Mouse (Mus musculus) midbrain, embryonic 14.5 days (tissue): ENCODE results near the gene Gm21887. TPM values are rescaled to one million over a fixed set of nuclear protein-coding genes. Genes with fewer than 3 reads are reported as not detected.
"Not testable (repeated sequence)": the region's sequence is repeated elsewhere in the genome, so short reads cannot be mapped to it uniquely, and the experiment has no call there.

Experiments
- ATAC-seq: fragments of 200-750 bp; cut with Nextera tagmentation; 2 replicates; pipeline ENCODE4 v1.8.0; 2017; ENCODE audit warnings: moderate number of reproducible peaks, moderate library complexity; ENCODE audit not compliant: low FRiP score, low TSS enrichment
- DNase-seq: peaks from one replicate; pipeline ENCODE4 v3.0.0-alpha.2; 2015
- H3K27ac ChIP-seq: fragments of 300-500 bp; sonication (generic); replicated peaks from 2 replicates; pipeline ENCODE4 v1.5.1; 2014; ENCODE audit warnings: mild to moderate bottlenecking, low read depth, low read length, moderate library complexity
- H3K27me3 ChIP-seq: fragments of 300-500 bp; sonication (generic); 2 replicates; pipeline ENCODE4 v1.6.1; 2014; ENCODE audit warnings: low read length, control low read depth, mixed read lengths; ENCODE audit not compliant: control insufficient read depth, insufficient read depth
- H3K36me3 ChIP-seq: fragments of 300-500 bp; sonication (generic); 2 replicates; pipeline ENCODE4 v1.6.1; 2014; ENCODE audit warnings: low read length, control low read depth; ENCODE audit not compliant: control insufficient read depth, insufficient read depth
- H3K4me1 ChIP-seq: fragments of 300-500 bp; sonication (generic); 2 replicates; pipeline ENCODE4 v1.6.1; 2014; ENCODE audit warnings: mild to moderate bottlenecking, antibody characterized with exemption, low read length, control low read depth; ENCODE audit not compliant: control insufficient read depth, insufficient read depth
- H3K4me2 ChIP-seq: fragments of 300-500 bp; sonication (generic); 2 replicates; pipeline ENCODE4 v1.6.1; 2014; ENCODE audit warnings: mild to moderate bottlenecking, low read length, moderate library complexity
- H3K4me3 ChIP-seq: fragments of 300-500 bp; sonication (generic); replicated peaks from 2 replicates; pipeline ENCODE4 v1.5.1; 2014; ENCODE audit warnings: low read depth, low read length
- H3K9ac ChIP-seq: fragments of 300-500 bp; sonication (generic); replicated peaks from 2 replicates; pipeline ENCODE4 v1.6.1; 2014; ENCODE audit warnings: mild to moderate bottlenecking, low read length, moderate library complexity
- H3K9me3 ChIP-seq: fragments of 300-500 bp; sonication (generic); 2 replicates; pipeline ENCODE4 v1.6.1; 2016; ENCODE audit warnings: low read length, control low read depth, mixed read lengths; ENCODE audit not compliant: control insufficient read depth
- WGBS: fragments of 180-500 bp; shearing (Covaris S2); extraction: QIAGEN DNeasy Blood & Tissue Kit; methylation state at CpG from one replicate; pipeline ENCODE4 v1.1.7; 2014; 5-methylcytosine and 5-hydroxymethylcytosine counted together
- polyA plus RNA-seq: library from polyadenylated mRNA; unstranded; fragments of >200 nt; fragmentation: Nextera tagmentation; extraction: Ambion mirVana; gene quantifications from 2 replicates; pipeline ENCODE4 v1.2.1, GENCODE M21; 2014

Gm21887 gene
- polyA plus RNA-seq, 1 experiment from 2014 or later = 126 TPM

DNA sequence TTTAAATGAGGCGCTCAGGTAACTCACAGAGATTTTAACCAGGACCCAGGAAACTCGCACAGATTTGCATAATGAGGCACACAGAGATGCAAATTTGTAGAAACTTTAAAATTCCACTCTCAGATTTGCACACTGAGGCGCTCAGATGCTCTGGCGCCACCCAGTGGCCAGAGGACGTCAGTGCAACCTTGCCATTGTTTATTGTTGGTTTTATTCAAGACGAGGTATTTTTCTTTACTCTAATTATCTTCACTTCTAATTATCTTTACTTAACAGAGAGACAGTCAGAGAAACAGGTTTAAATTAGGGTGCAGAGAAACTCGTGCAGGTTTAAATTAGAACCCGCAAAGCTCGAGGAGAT lies 11.2 kb downstream of the Gm21887 start:
- H3K27me3 ChIP-seq, H3K4me3 ChIP-seq, H3K4me2 ChIP-seq, H3K27ac ChIP-seq, H3K9ac ChIP-seq, H3K4me1 ChIP-seq, ATAC-seq: not testable (repeated sequence)
- 35% methylated on average over 9 of the region's 9 CpGs for WGBS
- peaks cover 41% of the 10 kb centered on the region for H3K36me3 ChIP-seq
- H3K9me3 ChIP-seq = peaks cover 18% of the 10 kb centered on the region
- DNase-seq = peak; percentile 91

DNA sequence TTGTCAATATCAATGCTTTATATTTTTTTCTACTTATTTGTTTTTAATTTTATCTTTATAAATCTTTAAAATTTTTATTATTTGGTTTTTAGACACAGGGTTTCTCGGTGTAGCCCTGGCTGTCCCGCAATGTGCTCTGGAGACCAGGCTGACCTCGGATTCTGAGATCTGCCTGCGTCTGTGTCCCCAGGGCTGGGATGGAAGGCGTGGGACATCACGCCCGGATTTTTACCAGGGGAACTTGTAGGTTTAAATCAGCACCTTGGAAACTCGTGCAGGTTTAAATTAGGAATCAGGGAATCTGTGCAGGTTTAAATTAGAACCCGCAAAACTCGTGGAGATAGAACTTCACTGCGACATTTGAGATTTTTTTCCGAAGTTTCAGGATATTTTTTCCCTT lies 11.7 kb downstream of the Gm21887 start:
- WGBS = 73% methylated on average over 12 of the region's 12 CpGs
- H3K27me3 ChIP-seq, H3K4me3 ChIP-seq, ATAC-seq, H3K4me2 ChIP-seq, H3K4me1 ChIP-seq, H3K9ac ChIP-seq, H3K27ac ChIP-seq: not testable (repeated sequence)
- Histone ChIP-seq H3K36me3 (peaks cover 41% of the 10 kb centered on the region), H3K9me3 (peaks cover 18% of the 10 kb centered on the region)
- peak; percentile 40 for DNase-seq

GRCm38 (mm10) chrX:170021750-170022461 lies 12.4 kb downstream of the Gm21887 start:
- H3K27me3 ChIP-seq, H3K4me1 ChIP-seq, H3K9ac ChIP-seq, H3K27ac ChIP-seq, H3K4me3 ChIP-seq, H3K4me2 ChIP-seq: not testable (repeated sequence)
- WGBS = 41% methylated on average over 15 of the region's 15 CpGs
- H3K9me3 ChIP-seq = peaks cover 18% of the 10 kb centered on the region
- ATAC-seq (peak; percentile 32; the same call in 1 of the 2 replicates), DNase-seq (peak; percentile 90)
- peaks cover 41% of the 10 kb centered on the region for H3K36me3 ChIP-seq

Other genes starting within 250 kb of the Gm21887 start
- gene 4933400A11Rik, start 230.0 kb upstream of the Gm21887 start, polyA plus RNA-seq = not detected in 2 replicates